Mouse (Mus musculus) forebrain, embryonic 16.5 days (tissue): ENCODE results near the gene Lrrc58. TPM values are rescaled to one million over a fixed set of nuclear protein-coding genes. Genes with fewer than 3 reads are reported as not detected.

Source experiments
- ATAC-seq: fragments of 200-750 bp; cut with Nextera tagmentation; 2 replicates; pipeline ENCODE4 v1.8.0; 2017; ENCODE audit warnings: mild to moderate bottlenecking, moderate library complexity
- H3K27ac ChIP-seq: fragments of 300-500 bp; sonication (generic); 2 replicates; pipeline ENCODE4 v1.5.1; 2014; ENCODE audit warnings: low read length, control low read depth
- H3K27me3 ChIP-seq: fragments of 300-500 bp; sonication (generic); replicated peaks from 2 replicates; pipeline ENCODE4 v1.6.1; 2014; ENCODE audit warnings: low read length; ENCODE audit not compliant: control insufficient read depth, insufficient read depth
- H3K36me3 ChIP-seq: fragments of 300-500 bp; sonication (generic); 2 replicates; pipeline ENCODE4 v1.6.1; 2014; ENCODE audit not compliant: control insufficient read depth, insufficient read depth
- H3K4me1 ChIP-seq: fragments of 300-500 bp; sonication (generic); replicated peaks from 2 replicates; pipeline ENCODE4 v1.6.1; 2014; ENCODE audit warnings: low read length; ENCODE audit not compliant: control insufficient read depth, insufficient read depth
- H3K4me2 ChIP-seq: fragments of 300-500 bp; sonication (generic); 2 replicates; pipeline ENCODE4 v1.6.1; 2014; ENCODE audit warnings: mild to moderate bottlenecking, low read length, control low read depth
- H3K4me3 ChIP-seq: fragments of 300-500 bp; sonication (generic); replicated peaks from 2 replicates; pipeline ENCODE4 v1.5.1; 2014; ENCODE audit warnings: mild to moderate bottlenecking, low read length, control low read depth
- H3K9ac ChIP-seq: fragments of 300-500 bp; sonication (generic); replicated peaks from 2 replicates; pipeline ENCODE4 v1.6.1; 2014; ENCODE audit warnings: low read depth, low read length, control low read depth
- H3K9me3 ChIP-seq: fragments of 300-500 bp; sonication (generic); 2 replicates; pipeline ENCODE4 v1.6.1; 2016; ENCODE audit warnings: low read length; ENCODE audit not compliant: control insufficient read depth
- WGBS: fragments of 180-500 bp; shearing (Covaris S2); extraction: QIAGEN DNeasy Blood & Tissue Kit; methylation state at CpG from one replicate; pipeline ENCODE4 v1.1.7; 2014; 5-methylcytosine and 5-hydroxymethylcytosine counted together
- polyA plus RNA-seq: library from polyadenylated mRNA; unstranded; fragments of >200 nt; fragmentation: Nextera tagmentation; extraction: Ambion mirVana; gene quantifications from 2 replicates; pipeline ENCODE4 v1.2.1, GENCODE M21; 2015

The Lrrc58 gene
- polyA plus RNA-seq, 1 experiment from 2014 or later, result 54.4 TPM

DNA sequence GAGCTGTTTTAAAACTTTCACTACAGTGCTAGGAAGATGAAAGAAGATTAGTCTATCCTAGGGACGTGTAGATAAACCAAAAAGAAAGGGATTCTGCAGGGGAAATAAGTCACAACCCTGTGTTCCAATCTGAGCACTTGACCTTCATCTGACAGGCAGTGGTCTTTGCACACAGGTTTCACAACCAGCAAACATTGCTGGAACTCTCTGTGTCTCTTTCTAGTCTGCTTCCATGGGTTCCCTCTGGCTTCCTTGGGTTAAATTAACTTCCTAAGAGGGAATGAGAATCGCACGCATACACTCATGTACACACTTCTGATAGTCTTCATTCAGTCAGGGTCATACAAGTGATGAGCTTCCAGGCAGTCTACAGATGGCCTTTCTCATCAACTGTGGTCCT is 4.3 kb upstream of the Lrrc58 start:
- Histone ChIP-seq H3K4me2 (no peak overlapping the region), H3K27ac (no peak overlapping the region), H3K4me3 (no peak overlapping the region), H3K4me1 (peaks cover 5% of the 10 kb centered on the region; the same call in 1 of the 2 replicates), H3K9me3 (0 out of 2 replicates have a peak, but pooled peaks cover 5% of the 10 kb centered on the region), H3K36me3 (no peaks in the 10 kb centered on the region), H3K9ac (no peak overlapping the region), H3K27me3 (no peaks in the 10 kb centered on the region)
- ATAC-seq, result no peak
- WGBS, result 88% methylated on average over 3 of the region's 3 CpGs

DNA sequence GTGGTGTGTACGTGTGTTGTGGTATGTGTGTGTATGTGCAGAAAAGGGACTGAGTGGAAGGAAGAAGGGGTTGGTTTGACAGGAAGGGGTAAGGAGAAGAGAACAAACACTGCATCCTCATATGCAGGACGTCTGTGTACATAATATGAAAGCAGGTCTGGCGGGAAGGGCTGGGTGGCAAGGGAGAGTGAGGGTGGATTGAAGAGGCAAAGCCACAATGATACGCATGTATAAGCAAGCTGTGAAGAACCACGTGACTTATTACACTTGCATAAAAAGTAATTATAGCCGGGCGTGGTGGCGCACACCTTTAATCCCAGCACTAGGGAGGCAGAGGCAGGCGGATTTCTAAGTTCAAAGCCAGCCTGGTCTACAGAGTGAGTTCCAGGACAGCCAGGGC is 2.3 kb upstream of the Lrrc58 start:
- H3K9ac ChIP-seq, result no peak overlapping the region
- H3K27me3 ChIP-seq, result no peaks in the 10 kb centered on the region
- no peak overlapping the region for H3K27ac ChIP-seq
- H3K4me3 ChIP-seq, result no peak overlapping the region
- no peaks in the 10 kb centered on the region for H3K36me3 ChIP-seq
- no peak overlapping the region for H3K4me2 ChIP-seq
- 0 out of 2 replicates have a peak, but pooled peaks cover 5% of the 10 kb centered on the region for H3K9me3 ChIP-seq
- WGBS, result 82% methylated on average over 9 of the region's 9 CpGs
- ATAC-seq, result no peak
- H3K4me1 ChIP-seq, result peaks cover 17% of the 10 kb centered on the region

DNA sequence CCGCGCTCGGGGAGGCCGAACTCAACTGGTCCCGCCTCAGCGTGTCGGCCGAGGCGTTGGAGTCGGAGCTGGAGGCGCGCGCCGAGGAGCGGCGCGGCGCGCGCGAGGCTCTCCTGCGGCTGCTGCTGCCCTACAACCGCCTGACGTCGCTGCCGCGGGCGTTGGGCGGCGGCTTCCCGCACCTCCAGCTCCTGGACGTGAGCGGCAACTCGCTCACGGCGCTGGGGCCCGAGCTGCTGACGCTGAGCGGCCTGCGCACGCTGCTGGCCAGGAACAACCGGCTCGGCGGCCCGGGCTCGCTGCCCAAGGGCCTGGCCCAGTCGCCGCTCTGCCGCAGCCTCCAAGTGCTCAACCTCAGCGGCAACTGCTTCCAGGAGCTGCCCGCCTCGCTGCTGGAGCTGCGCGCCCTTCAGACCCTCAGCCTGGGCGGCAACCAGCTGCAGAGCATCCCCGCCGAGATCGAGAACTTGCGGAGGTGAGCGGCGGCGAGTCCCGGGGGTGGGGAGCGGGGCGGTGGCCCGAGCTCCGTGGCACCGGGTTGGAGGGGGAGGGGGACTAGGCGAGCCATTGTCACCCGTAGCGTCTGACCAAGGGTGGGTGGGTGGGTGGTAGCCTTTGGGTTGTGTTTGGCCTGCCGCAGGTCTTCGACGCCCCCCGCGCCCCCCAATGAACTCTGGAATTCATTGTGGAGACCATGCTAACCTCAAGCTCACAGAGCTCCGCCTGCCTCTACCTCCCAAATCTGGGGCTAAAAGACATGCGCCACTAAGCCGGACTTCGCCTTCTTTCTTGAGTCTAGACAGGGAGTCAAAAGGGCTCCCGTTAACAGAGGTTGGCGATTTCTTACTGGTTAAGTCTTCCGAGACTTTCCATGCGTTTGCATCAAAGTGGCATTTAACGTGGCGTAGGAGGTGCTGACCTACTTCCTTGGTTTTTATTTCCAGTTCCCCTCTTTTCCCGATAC is 599 bp downstream of the Lrrc58 start:
- Histone ChIP-seq H3K27ac (peak overlapping the region; percentile 99), H3K9me3 (no peaks in the 10 kb centered on the region), H3K36me3 (no peaks in the 10 kb centered on the region), H3K4me2 (peak overlapping the region; percentile 86), H3K4me1 (peaks cover 25% of the 10 kb centered on the region), H3K27me3 (no peaks in the 10 kb centered on the region), H3K4me3 (peak overlapping the region; percentile 72), H3K9ac (peak overlapping the region; percentile 91)
- WGBS, result 0% methylated on average over 82 of the region's 87 CpGs
- peak; percentile 81 for ATAC-seq

DNA sequence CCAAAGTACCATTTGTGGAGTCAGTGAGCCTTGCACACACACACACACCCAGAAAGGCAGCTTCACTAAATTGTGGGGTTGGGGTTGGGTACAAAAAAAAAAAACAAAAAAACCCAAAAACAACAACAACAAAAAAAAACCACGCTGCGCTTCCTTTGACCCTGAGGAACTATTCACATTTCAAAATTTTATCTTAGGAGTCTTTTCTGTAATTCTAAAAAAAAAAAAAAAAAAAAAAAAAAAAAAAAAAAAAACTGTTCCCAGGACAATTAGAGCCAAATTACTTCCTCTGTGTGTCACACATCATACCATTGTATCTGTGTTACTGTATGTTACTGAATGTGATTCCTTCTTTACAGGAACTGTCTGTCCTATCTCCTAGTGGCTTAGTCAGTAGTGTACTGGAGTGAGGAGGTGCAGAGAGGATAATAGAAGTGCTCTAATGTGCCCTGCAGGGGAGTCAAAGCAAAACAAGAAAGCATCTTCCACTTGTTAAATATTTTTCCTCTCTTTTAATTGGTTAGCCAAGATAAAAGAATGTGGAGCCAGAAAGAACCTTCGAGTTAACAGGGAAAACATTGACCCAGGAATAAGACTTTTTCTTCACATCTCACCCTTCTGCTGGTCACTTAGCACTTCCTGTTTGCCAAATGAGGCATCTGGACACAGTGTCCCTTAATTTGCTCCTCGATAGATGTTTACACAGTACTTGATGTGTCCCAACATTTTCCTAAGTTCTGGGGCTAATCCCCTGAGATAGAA is 1.5 kb downstream of the Lrrc58 start:
- Histone ChIP-seq H3K4me3 (peak overlapping the region; percentile 72), H3K4me1 (peaks cover 25% of the 10 kb centered on the region), H3K27ac (peak overlapping the region; percentile 99), H3K9ac (peak overlapping the region; percentile 91), H3K9me3 (no peaks in the 10 kb centered on the region), H3K36me3 (no peaks in the 10 kb centered on the region), H3K4me2 (peak overlapping the region; percentile 86), H3K27me3 (no peaks in the 10 kb centered on the region)
- 23% methylated on average over 4 of the region's 4 CpGs for WGBS
- no peak for ATAC-seq

DNA sequence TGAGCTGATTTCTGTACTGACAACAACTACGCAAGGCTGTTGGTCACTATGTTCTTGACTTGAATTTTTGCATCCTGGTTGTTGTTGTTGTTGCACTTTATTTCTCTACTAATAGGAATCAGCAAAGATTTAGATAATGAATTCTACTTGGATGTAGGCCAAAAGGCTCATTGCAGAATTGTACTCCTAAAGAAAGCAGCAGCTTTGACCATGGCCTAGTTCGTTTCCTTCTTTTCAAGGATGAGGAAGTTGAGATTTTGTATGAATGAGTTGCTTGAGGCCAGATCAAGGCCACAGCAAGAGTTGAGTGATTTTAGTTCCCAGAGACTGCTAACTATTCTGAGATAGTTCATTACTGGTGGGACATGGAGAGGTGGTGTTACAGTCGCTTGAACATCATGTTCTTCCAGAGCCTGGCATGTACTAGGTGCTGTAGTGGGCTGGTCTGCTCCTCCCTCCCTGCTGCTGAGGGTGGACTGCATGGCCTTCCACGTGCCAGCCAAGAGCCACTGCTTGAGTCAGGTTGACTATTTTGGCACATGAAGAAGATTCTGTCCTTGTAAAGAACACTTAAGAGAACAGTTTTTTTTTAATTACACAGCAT is 3.0 kb downstream of the Lrrc58 start:
- Histone ChIP-seq H3K9me3 (no peaks in the 10 kb centered on the region), H3K4me2 (peak overlapping the region; percentile 12), H3K27ac (no peak overlapping the region), H3K27me3 (no peaks in the 10 kb centered on the region), H3K9ac (no peak overlapping the region), H3K4me1 (peaks cover 25% of the 10 kb centered on the region), H3K4me3 (no peak overlapping the region), H3K36me3 (no peaks in the 10 kb centered on the region)
- ATAC-seq, result no peak
- WGBS, result 55% methylated on average over 4 of the region's 4 CpGs

DNA sequence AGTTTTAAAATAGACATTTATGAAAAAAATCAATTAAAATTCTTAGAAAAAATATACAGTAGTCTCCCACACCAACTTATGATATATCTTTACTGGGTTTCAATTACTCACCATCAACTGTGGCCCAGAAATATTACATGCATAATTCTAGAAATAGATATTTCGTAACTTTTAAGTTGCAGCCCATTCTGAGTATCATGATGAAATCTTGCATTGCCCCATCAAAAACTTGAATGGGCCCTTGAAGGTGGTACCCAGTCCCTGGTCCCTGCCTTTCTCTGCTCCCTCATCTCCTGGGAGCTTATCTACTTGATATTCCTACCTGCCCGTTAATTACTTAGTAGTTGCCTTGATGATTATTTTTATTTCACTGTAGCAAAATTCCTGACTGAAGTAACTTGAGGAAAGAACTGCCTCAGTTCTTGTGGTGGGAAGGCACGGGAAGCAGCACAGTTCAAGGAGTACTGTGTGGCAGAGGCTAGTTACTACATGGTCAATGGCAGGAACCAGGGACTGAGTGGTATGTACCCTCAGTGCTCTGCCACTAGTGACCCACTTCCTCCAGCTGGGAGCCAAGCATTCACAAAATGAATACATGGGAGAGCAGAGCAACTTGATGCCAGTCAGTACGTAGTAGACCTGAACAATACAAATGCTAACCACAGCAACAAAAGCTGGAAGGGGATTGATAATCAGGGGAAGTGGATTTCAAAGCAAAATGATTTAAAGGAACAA is 6.5 kb downstream of the Lrrc58 start:
- H3K4me1 ChIP-seq, result peaks cover 19% of the 10 kb centered on the region
- no peaks in the 10 kb centered on the region for H3K9me3 ChIP-seq
- H3K27me3 ChIP-seq, result no peaks in the 10 kb centered on the region
- H3K27ac ChIP-seq, result peak overlapping the region; percentile 28; the same call in 1 of the 2 replicates
- 78% methylated on average over 4 of the region's 4 CpGs for WGBS
- ATAC-seq, result no peak
- H3K4me3 ChIP-seq, result no peak overlapping the region
- no peak overlapping the region for H3K4me2 ChIP-seq
- peaks cover 16% of the 10 kb centered on the region for H3K36me3 ChIP-seq
- no peak overlapping the region for H3K9ac ChIP-seq

DNA sequence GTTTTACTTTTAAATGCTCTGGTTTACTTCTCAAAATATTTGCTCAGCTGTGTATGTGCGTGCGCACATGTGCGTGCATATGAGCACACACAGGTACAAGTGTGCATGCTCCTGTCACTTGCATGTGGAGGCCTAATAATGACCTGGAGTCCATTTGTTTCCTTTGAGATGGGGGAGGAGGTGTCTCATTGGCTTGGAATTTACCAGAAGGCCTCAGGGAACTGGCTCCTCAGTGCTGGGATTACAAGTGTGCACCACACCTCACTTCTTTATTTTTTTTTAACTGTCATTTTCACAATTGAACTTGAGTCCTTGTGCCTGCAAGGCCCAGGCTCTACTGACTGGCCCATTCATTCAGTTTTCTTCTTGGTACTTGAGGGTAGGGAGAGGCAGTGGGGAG is 9.2 kb downstream of the Lrrc58 start:
- WGBS, result 100% methylated on average over 3 of the region's 3 CpGs
- no peak for ATAC-seq
- Histone ChIP-seq H3K4me1 (no peaks in the 10 kb centered on the region), H3K9me3 (no peaks in the 10 kb centered on the region), H3K27ac (no peak overlapping the region), H3K4me3 (no peak overlapping the region), H3K27me3 (no peaks in the 10 kb centered on the region), H3K9ac (no peak overlapping the region), H3K4me2 (no peak overlapping the region), H3K36me3 (peaks cover 25% of the 10 kb centered on the region)

DNA sequence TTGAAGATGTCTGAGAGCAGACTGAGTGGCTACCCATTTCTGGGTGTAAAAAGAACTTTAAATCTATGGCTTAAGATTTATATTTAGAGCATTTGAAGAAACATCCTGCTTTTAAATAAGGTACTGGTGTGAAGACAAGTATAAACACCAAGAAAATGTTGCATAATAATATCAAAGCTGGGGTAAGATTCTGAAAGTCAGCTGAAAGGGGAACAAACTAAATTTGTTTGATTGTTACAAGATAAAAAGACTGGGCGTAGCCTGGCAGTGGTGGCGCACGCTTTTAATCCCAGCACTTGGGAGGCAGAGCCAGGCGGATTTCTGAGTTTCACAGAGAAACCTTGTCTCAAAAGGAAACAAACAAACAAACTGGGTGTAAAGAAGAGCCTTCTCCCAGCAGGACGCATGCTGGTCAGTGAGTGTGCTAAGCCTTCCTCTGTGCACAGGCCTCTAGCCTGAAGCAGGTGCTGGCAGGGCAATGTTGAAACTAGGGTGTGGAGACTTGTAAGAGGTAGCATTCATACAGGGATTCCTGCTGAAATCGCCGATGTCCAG is 10.8 kb downstream of the Lrrc58 start:
- H3K4me1 ChIP-seq, result no peaks in the 10 kb centered on the region
- H3K9me3 ChIP-seq, result no peaks in the 10 kb centered on the region
- ATAC-seq, result no peak
- no peak overlapping the region for H3K27ac ChIP-seq
- peaks cover 34% of the 10 kb centered on the region for H3K36me3 ChIP-seq
- no peak overlapping the region for H3K9ac ChIP-seq
- H3K4me2 ChIP-seq, result no peak overlapping the region
- no peak overlapping the region for H3K4me3 ChIP-seq
- WGBS, result 87% methylated on average over 7 of the region's 7 CpGs
- no peaks in the 10 kb centered on the region for H3K27me3 ChIP-seq
